Mouse (Mus musculus) liver, adult 2 months (tissue): ENCODE measurements around the gene Gpr152. TPM values are rescaled to one million over a fixed set of nuclear protein-coding genes. Genes with fewer than 3 reads are reported as not detected.

ENCODE experiments used
- DNase-seq: peaks from one replicate; pipeline ENCODE4 v3.0.0-alpha.2; 2011; ENCODE audit warnings: low read depth, low spot score; ENCODE audit errors: extremely low read depth
- H3K27ac ChIP-seq: fragments of 200-500 bp; replicated peaks from 2 replicates; pipeline ENCODE4 v1.5.1; 2012; ENCODE audit warnings: low read depth, mild to moderate bottlenecking, control low read depth, inconsistent platforms, low read length; ENCODE audit not compliant: insufficient read depth
- H3K27me3 ChIP-seq: fragments of 200-500 bp; 2 replicates; pipeline ENCODE4 v1.6.1; 2012; ENCODE audit warnings: mild to moderate bottlenecking, moderate library complexity, low read length, inconsistent platforms; ENCODE audit not compliant: control insufficient read depth, insufficient read depth
- H3K36me3 ChIP-seq: fragments of 200-500 bp; 2 replicates; pipeline ENCODE4 v1.6.1; 2012; ENCODE audit warnings: low read length, inconsistent platforms; ENCODE audit not compliant: control insufficient read depth, insufficient read depth
- H3K4me1 ChIP-seq: fragments of 200-500 bp; 2 replicates; pipeline ENCODE4 v1.6.1; 2011; ENCODE audit warnings: low read length; ENCODE audit not compliant: control insufficient read depth, insufficient read depth
- H3K4me3 ChIP-seq: fragments of 200-500 bp; 2 replicates; pipeline ENCODE4 v1.5.1; 2011; ENCODE audit warnings: low read depth, mild to moderate bottlenecking, control low read depth, low read length, moderate library complexity; ENCODE audit not compliant: insufficient read depth
- H3K79me2 ChIP-seq: fragments of 200-500 bp; 2 replicates; pipeline ENCODE4 v1.6.1; 2012; ENCODE audit warnings: inconsistent platforms, mild to moderate bottlenecking, low read length, moderate library complexity; ENCODE audit not compliant: control insufficient read depth, insufficient read depth
- H3K9ac ChIP-seq: fragments of 200-500 bp; 2 replicates; pipeline ENCODE4 v1.6.1; 2012; ENCODE audit warnings: low read depth, mild to moderate bottlenecking, control low read depth, inconsistent platforms, low read length
- CTCF ChIP-seq: fragments of 200-500 bp; IDR thresholded peaks from 2 replicates; pipeline ENCODE4 v1.5.1; 2011; ENCODE audit warnings: low read depth, low read length, control low read depth
- POLR2A ChIP-seq: fragments of 200-500 bp; IDR thresholded peaks from 2 replicates; pipeline ENCODE4 v1.6.1; 2011; ENCODE audit warnings: low read length, control low read depth; ENCODE audit not compliant: insufficient read depth; ENCODE audit errors: extremely low read depth
- WGBS: fragments of 180-500 bp; shearing (Covaris S2); methylation state at CpG from one replicate; pipeline ENCODE4 v1.1.7; 2018; 5-methylcytosine and 5-hydroxymethylcytosine counted together
- polyA plus RNA-seq: library from polyadenylated mRNA; depleted of rRNA; stranded (reverse); fragments of >200 nt; gene quantifications from 2 replicates; pipeline ENCODE4 v1.2.3, GENCODE M21; 2012
- total RNA-seq: library from RNA; depleted of rRNA; stranded (reverse); fragments of >200 nt; gene quantifications from 2 replicates; pipeline ENCODE4 v1.2.3, GENCODE M21; 2014

The Gpr152 gene
- total and polyA plus RNA-seq, 2 experiments: 0.02 TPM; not detected in 1

DNA sequence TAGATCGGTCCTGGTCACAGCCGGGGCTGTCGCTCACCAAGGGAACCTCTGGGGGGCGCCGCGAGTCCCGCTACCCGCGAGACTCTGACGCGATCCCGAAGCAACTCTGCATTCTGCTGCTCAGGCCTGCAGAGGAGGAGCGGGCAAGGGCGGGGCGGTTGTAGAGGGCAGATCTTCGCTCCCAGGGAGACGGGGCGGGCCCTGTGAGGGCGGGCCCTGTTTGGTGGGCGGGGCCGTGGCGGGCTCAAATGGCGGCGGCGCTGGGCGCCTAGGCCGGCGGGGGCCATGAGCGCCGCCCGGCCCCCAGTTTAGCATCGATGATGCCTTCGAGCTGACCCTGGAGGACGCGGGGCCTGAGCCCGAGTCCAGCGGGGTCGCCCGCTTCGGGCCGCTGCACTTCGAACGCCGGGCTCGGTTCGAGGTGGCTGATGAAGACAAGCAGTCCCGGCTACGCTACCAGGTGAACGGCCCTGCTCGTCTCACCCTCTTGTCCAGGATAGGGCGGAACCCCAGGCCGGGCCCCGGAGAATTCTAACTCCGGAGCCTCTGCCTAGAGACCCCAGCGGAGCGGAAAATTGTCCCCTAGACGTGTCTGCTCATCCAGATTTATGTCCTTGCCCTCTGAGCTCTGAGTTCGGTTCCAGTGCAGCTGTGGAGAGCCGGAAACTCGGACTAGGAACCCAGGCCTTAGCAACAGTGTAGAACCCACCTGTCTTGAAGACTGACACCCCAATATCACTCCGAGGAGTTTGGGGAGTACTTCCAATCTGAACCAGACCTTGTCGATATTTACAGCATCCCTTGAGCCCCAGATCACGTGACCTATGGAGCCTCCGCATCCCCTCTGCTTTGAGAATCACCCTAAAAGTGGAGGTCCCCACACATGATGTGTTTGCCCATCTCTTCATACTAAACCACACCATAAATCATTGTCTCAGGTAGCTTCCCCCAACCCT lies 13.6 kb upstream of the Gpr152 start, which contains the start of gene Aip:
Gene Aip, minus strand, starts transcription at position 118 of the 956 bp plus-strand sequence.
- Histone ChIP-seq H3K36me3 (no peaks in the 10 kb centered on the region; the same call in 1 of the 2 replicates), H3K4me1 (peaks cover 5% of the 10 kb centered on the region; the same call in 1 of the 2 replicates), H3K79me2 (peaks cover 8% of the 10 kb centered on the region; the same call in 1 of the 2 replicates), H3K9ac (peak within 1 kb of the TSS; percentile 90), H3K27me3 (no peaks in the 10 kb centered on the region), H3K27ac (peak within 1 kb of the TSS; percentile 72), H3K4me3 (peak within 1 kb of the TSS; percentile 93)
- TF ChIP-seq POLR2A: peak; percentile 89
- TF ChIP-seq CTCF: peak; percentile 76
- peak; percentile 87 for DNase-seq
- 1% methylated on average over 63 of the region's 64 CpGs for WGBS

DNA sequence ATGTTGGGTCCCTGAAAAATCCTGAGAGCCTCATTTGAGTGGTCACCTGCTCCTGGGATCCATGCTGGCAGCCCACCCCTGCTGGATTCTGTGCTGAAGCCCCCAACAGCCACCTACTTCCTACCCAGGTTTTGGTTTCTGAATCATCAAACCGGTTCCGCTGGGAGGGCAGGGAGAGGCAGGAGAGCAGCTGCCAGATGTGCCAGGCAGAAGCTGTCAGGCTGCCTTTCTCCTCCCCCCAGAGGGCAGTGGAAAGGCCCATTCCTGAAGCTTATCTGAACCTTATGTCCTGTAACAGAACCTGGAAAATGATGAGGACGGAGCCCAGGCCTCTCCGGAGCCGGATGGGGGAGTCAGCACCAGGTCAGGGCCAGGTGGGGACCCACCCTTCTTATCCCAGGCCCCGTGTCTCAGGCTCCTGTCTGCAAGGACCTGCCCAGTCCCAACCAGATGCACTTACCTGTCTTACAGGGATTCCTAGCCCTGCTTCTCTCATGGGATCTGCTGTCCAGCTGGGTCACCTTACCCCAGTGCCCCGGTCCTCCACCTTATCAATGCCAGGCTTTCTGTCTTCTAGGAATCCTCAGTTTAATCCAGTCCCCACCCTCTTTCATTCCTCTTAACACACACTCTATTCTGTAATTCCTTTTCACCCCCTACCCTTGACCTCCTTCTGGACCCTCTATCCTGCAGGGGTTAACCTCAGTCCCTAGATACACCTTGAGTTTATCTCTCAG lies 12.7 kb upstream of the Gpr152 start:
- H3K36me3 ChIP-seq: no peaks in the 10 kb centered on the region; the same call in 1 of the 2 replicates
- no peaks in the 10 kb centered on the region for H3K27me3 ChIP-seq
- TF ChIP-seq CTCF: no peak
- TF ChIP-seq POLR2A: no peak
- peaks cover 5% of the 10 kb centered on the region; the same call in 1 of the 2 replicates for H3K4me1 ChIP-seq
- peak overlapping the region; percentile 5; the same call in 1 of the 2 replicates for H3K9ac ChIP-seq
- 72% methylated on average over 7 of the region's 7 CpGs for WGBS
- H3K4me3 ChIP-seq: peak overlapping the region; percentile 93; the same call in 1 of the 2 replicates
- DNase-seq: no peak
- no peak overlapping the region for H3K27ac ChIP-seq
- peaks cover 8% of the 10 kb centered on the region; the same call in 1 of the 2 replicates for H3K79me2 ChIP-seq

DNA sequence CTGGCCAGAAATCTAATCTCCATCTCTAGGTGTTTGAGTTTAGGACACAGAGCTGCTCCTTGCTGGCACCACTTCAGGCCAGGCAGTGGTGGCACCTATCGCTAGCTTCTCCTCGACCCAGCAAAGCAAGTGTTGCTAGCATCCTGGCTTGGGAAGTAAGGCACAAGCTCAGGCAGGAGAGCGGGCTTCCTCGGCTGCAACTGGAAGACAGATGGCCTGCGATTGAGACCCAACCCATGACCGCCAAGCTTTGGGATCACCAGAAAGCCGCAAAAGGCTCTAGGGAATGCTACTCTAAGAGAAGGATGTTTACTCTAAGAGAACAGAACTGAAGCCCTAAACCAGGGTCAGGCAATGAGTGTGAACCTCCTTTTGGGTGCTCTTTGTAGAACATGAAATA lies 10.1 kb upstream of the Gpr152 start:
- no peak overlapping the region for H3K4me3 ChIP-seq
- peaks cover 8% of the 10 kb centered on the region; the same call in 1 of the 2 replicates for H3K79me2 ChIP-seq
- H3K9ac ChIP-seq: no peak overlapping the region
- no peak for DNase-seq
- WGBS: 87% methylated on average over 7 of the region's 7 CpGs
- no peaks in the 10 kb centered on the region for H3K27me3 ChIP-seq
- peaks cover 9% of the 10 kb centered on the region for H3K4me1 ChIP-seq
- no peak overlapping the region for H3K27ac ChIP-seq
- H3K36me3 ChIP-seq: no peaks in the 10 kb centered on the region; the same call in 1 of the 2 replicates
- TF ChIP-seq POLR2A (no peak), CTCF (no peak)

DNA sequence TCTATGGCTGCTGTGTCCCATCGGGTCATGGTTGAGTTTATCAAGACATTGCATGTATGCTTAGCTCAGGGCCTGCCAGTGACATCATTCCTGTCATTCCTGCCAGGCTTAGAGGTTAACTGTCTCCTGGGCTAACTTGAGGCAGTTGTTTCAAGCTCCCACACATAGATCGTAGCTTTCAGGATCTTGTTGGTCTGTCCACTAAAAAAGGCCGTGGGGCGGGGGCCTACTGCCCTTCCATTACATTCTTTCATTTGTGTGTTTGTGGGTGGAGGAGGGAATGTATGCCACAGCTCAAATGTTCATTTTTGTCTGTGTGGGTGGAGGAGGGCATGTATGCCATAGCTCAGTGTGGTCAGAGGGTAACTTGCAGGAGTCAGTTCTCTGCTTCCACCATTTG lies 9.5 kb upstream of the Gpr152 start:
- Histone ChIP-seq H3K36me3 (no peaks in the 10 kb centered on the region; the same call in 1 of the 2 replicates), H3K4me1 (peaks cover 14% of the 10 kb centered on the region), H3K27ac (no peak overlapping the region), H3K27me3 (no peaks in the 10 kb centered on the region), H3K9ac (no peak overlapping the region), H3K79me2 (peaks cover 8% of the 10 kb centered on the region; the same call in 1 of the 2 replicates), H3K4me3 (no peak overlapping the region)
- no peak for TF ChIP-seq CTCF
- 71% methylated on average over 4 of the region's 4 CpGs for WGBS
- DNase-seq: no peak

DNA sequence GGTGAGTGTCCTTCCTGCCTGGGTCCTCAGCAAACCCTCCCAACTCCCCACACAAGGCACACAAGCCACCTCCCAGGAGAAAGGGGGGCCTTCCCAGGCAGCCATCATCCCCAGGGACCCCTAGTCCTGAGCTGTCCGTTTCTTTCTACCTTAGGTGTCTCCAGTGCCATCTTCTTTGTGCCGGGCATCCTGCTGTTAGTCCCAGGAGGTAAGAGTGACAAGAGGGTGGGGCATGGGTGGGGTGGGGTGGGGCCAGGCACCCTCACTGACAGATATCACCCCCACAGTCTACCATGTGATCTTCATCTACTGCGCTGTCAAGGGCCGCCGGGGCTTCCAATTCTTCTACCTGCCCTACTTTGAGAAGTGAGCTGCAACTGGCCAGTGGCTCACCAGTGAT lies 8.5 kb upstream of the Gpr152 start:
- Histone ChIP-seq H3K9ac (no peak overlapping the region), H3K4me3 (no peak overlapping the region), H3K79me2 (peaks cover 6% of the 10 kb centered on the region; the same call in 1 of the 2 replicates), H3K27ac (no peak overlapping the region), H3K36me3 (no peaks in the 10 kb centered on the region; the same call in 1 of the 2 replicates), H3K4me1 (peaks cover 13% of the 10 kb centered on the region), H3K27me3 (no peaks in the 10 kb centered on the region)
- no peak for DNase-seq
- 95% methylated on average over 5 of the region's 5 CpGs for WGBS
- TF ChIP-seq POLR2A: no peak
- no peak for TF ChIP-seq CTCF
